Mouse (Mus musculus) hindlimb bud, embryonic 11.5 days (tissue): ENCODE measurements at regions not wholly inside any gene's neighbourhood (a gene's known extent, or its start where the extent isn't known, plus 50 kb on each side); places are given as distances from the start of the nearest gene placed in this dataset.

Experiments
- DNase-seq: peaks from one replicate; pipeline ENCODE4 v3.0.0-alpha.2; 2012; ENCODE audit warnings: low read depth, low spot score; ENCODE audit errors: extremely low spot score

- no peak for DNase-seq
These were observed 90.5 kb upstream of the Barx2 start for GRCm38 (mm10) chr9:32003730-32004129.

GRCm38 (mm10) chr9:32005348-32005747 lies 92.1 kb upstream of the Barx2 start:
- DNase-seq = no peak

GRCm38 (mm10) chr9:32006350-32006749 lies 93.1 kb upstream of the Barx2 start:
- no peak for DNase-seq

GRCm38 (mm10) chr9:32010953-32011770 lies 97.9 kb upstream of the Barx2 start:
- DNase-seq = no peak

GRCm38 (mm10) chr9:32016286-32016685 lies 99.7 kb upstream of the Arhgap32 start:
- DNase-seq = no peak

- DNase-seq = no peak
These were observed 97.9 kb upstream of the Arhgap32 start for GRCm38 (mm10) chr9:32018020-32018419.

- DNase-seq = no peak
These were observed 96.2 kb upstream of the Arhgap32 start for GRCm38 (mm10) chr9:32019786-32020185.

- DNase-seq = no peak
These were observed 94.8 kb upstream of the Arhgap32 start for GRCm38 (mm10) chr9:32020942-32021731.

- DNase-seq = no peak
These were observed 94.2 kb upstream of the Arhgap32 start for GRCm38 (mm10) chr9:32021755-32022154.

GRCm38 (mm10) chr9:32022996-32023395 lies 92.9 kb upstream of the Arhgap32 start:
- DNase-seq = no peak

GRCm38 (mm10) chr9:32024767-32025166 lies 91.2 kb upstream of the Arhgap32 start:
- DNase-seq = no peak

GRCm38 (mm10) chr9:32027962-32028361 lies 88.0 kb upstream of the Arhgap32 start:
- DNase-seq = no peak

- DNase-seq = no peak
These were observed 86.9 kb upstream of the Arhgap32 start for GRCm38 (mm10) chr9:32029001-32029400.

GRCm38 (mm10) chr9:32029786-32030185 lies 86.2 kb upstream of the Arhgap32 start:
- no peak for DNase-seq

GRCm38 (mm10) chr9:32030203-32030602 lies 85.7 kb upstream of the Arhgap32 start:
- no peak for DNase-seq

- DNase-seq = no peak
These were observed 83.9 kb upstream of the Arhgap32 start for GRCm38 (mm10) chr9:32031950-32032453.

GRCm38 (mm10) chr9:32032521-32033185 lies 83.3 kb upstream of the Arhgap32 start:
- DNase-seq = no peak

- DNase-seq = no peak
These were observed 82.0 kb upstream of the Arhgap32 start for GRCm38 (mm10) chr9:32033937-32034336.

GRCm38 (mm10) chr9:32039999-32040398 lies 75.9 kb upstream of the Arhgap32 start:
- DNase-seq = no peak

- no peak for DNase-seq
These were observed 72.6 kb upstream of the Arhgap32 start for GRCm38 (mm10) chr9:32043344-32043743.

- DNase-seq = no peak
These were observed 69.1 kb upstream of the Arhgap32 start for GRCm38 (mm10) chr9:32046791-32047190.
